Comparison of ENCODE assay signal across 14 mouse cellular contexts in the genomic region with DNA sequence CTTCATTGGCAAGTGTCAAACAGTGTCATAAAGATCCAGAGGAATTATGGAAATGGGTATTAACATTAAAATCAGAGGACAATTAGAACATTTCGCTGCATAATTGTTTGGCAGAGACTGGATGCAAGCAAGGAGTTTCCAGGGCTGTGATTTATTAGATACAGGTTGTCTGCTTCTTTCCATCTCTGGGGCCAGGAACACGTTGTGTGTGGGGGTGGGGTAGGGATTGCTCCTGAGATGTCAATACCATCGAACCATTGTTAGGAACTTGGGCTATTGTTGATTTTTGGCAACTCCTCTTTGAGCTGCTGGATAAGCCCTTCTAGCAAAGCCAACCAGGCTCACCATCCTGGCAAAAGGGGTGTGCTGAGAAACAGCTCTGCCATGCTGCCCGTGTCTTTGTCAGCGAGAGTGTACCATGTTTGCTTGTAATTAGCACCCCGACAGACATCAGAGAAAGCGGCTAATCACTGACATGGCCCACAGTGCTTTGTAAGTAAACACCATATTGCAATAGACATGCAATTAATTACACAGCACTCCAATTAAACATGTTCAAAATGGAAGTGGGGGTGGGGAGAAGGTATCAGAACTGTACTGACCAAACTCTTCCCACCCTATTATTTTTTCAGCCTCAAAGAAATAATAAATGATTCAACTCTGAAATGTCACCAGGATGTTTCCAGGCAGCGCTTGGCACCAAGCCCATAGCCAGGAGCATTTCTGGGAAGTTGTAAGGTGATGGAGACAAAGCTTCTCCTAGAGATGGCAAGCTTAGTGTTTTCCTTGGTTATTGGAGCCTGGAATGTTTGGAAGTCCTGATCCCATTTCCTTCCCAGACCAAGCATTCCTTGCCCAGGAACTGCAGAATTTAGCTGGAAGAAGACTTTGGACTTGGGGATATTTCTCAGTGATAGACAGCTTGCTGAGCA.
A peak's percentile ranks its signal among the peaks of the same experiment; 100 is the strongest.
DNase-seq lines count a peak whose midpoint lies in the region; ATAC-seq and TF ChIP-seq lines count a peak whose summit lies in the region.
"Had no signal": no experiment of that assay in that cellular context is flagged by ENCODE, and none has a peak within 500 bp of the region (broad histone marks: within the 10 kb centered on the region; RNA-seq: fewer than 3 reads in every experiment).

No protein-coding gene starts in this region.

- H3K36me3 ChIP-seq in hindbrain, embryonic 13.5 days, result no peaks in the 10 kb centered on the region
- no peaks in the 10 kb centered on the region for H3K36me3 ChIP-seq in hindbrain, embryonic 10.5 days
- no peaks in the 10 kb centered on the region for H3K36me3 ChIP-seq in midbrain, embryonic 12.5 days
- no peaks in the 10 kb centered on the region for H3K36me3 ChIP-seq in midbrain, embryonic 10.5 days
- no peaks in the 10 kb centered on the region for H3K36me3 ChIP-seq in forebrain, embryonic 12.5 days (replicated peaks)
- H3K36me3 ChIP-seq in hindbrain, postnatal 0 days (ENCODE audit: insufficient read depth, low read length), result no peaks in the 10 kb centered on the region
- H3K36me3 ChIP-seq: embryonic facial prominence, embryonic 13.5 days; limb, embryonic 15.5 days had no signal

- peaks cover 15% of the 10 kb centered on the region for H3K4me1 ChIP-seq in hindbrain, embryonic 13.5 days (replicated peaks)
- no peaks in the 10 kb centered on the region for H3K4me1 ChIP-seq in hindbrain, embryonic 10.5 days (replicated peaks)
- no peaks in the 10 kb centered on the region; the same call in none of the 2 replicates for H3K4me1 ChIP-seq in midbrain, embryonic 12.5 days
- H3K4me1 ChIP-seq in midbrain, embryonic 10.5 days, result peaks cover 11% of the 10 kb centered on the region; the same call in 1 of the 2 replicates
- H3K4me1 ChIP-seq in forebrain, embryonic 12.5 days, result peaks cover 14% of the 10 kb centered on the region; the same call in 1 of the 2 replicates
- H3K4me1 ChIP-seq in hindbrain, postnatal 0 days (ENCODE audit: insufficient read depth, low read length), result 0 out of 2 replicates have a peak, but pooled peaks cover 9% of the 10 kb centered on the region

- no peaks in the 10 kb centered on the region for H3K9me3 ChIP-seq in hindbrain, embryonic 13.5 days
- no peaks in the 10 kb centered on the region for H3K9me3 ChIP-seq in hindbrain, embryonic 10.5 days
- no peaks in the 10 kb centered on the region for H3K9me3 ChIP-seq in midbrain, embryonic 12.5 days
- no peaks in the 10 kb centered on the region for H3K9me3 ChIP-seq in midbrain, embryonic 10.5 days (replicated peaks)
- no peaks in the 10 kb centered on the region for H3K9me3 ChIP-seq in forebrain, embryonic 12.5 days
- no peaks in the 10 kb centered on the region for H3K9me3 ChIP-seq in hindbrain, postnatal 0 days (ENCODE audit: low read length)
- H3K9me3 ChIP-seq: embryonic facial prominence, embryonic 13.5 days; limb, embryonic 15.5 days had no signal

- no peak for ATAC-seq in hindbrain, embryonic 13.5 days (ENCODE audit: low FRiP score)
- peak; percentile 49; the same call in 1 of the 2 replicates for ATAC-seq in midbrain, embryonic 12.5 days (ENCODE audit: low FRiP score, low read depth)
- ATAC-seq in forebrain, embryonic 12.5 days (ENCODE audit: low FRiP score), result peak; percentile 92; the same call in 1 of the 2 replicates
- no peak for ATAC-seq in hindbrain, postnatal 0 days

- no peak overlapping the region for H3K4me3 ChIP-seq in hindbrain, embryonic 13.5 days
- no peak overlapping the region for H3K4me3 ChIP-seq in hindbrain, embryonic 10.5 days
- H3K4me3 ChIP-seq in midbrain, embryonic 12.5 days, result no peak overlapping the region
- no peak overlapping the region for H3K4me3 ChIP-seq in midbrain, embryonic 10.5 days
- no peak overlapping the region for H3K4me3 ChIP-seq in forebrain, embryonic 12.5 days (replicated peaks)
- H3K4me3 ChIP-seq in hindbrain, postnatal 0 days (ENCODE audit: low read length), result no peak overlapping the region
- H3K4me3 ChIP-seq: embryonic facial prominence, embryonic 13.5 days; limb, embryonic 15.5 days had no signal

- H3K27me3 ChIP-seq in hindbrain, embryonic 13.5 days, result no peaks in the 10 kb centered on the region
- H3K27me3 ChIP-seq in hindbrain, embryonic 10.5 days (ENCODE audit: insufficient read depth, poor library complexity, severe bottlenecking), result no peaks in the 10 kb centered on the region
- no peaks in the 10 kb centered on the region for H3K27me3 ChIP-seq in midbrain, embryonic 12.5 days
- no peaks in the 10 kb centered on the region for H3K27me3 ChIP-seq in midbrain, embryonic 10.5 days (ENCODE audit: low read depth, poor library complexity, severe bottlenecking)
- no peaks in the 10 kb centered on the region for H3K27me3 ChIP-seq in forebrain, embryonic 12.5 days
- no peaks in the 10 kb centered on the region for H3K27me3 ChIP-seq in hindbrain, postnatal 0 days (ENCODE audit: insufficient read depth, low read length)
- H3K27me3 ChIP-seq: CH12.LX; embryonic facial prominence, embryonic 13.5 days; limb, embryonic 15.5 days had no signal

- TF ChIP-seq CTCF in hindbrain, postnatal 0 days (IDR thresholded peaks at IDR 0.05; ENCODE audit: low read depth), result no peak

- 53% methylated on average over 8 of the region's 8 CpGs for whole genome bisulfite sequencing in hindbrain, embryonic 13.5 days
- WGBS in hindbrain, embryonic 10.5 days, result 74% methylated on average over 8 of the region's 8 CpGs
- 55% methylated on average over 8 of the region's 8 CpGs for WGBS in midbrain, embryonic 12.5 days
- 67% methylated on average over 8 of the region's 8 CpGs for WGBS in midbrain, embryonic 10.5 days
- 36% methylated on average over 8 of the region's 8 CpGs for WGBS in forebrain, embryonic 12.5 days
- WGBS in hindbrain, postnatal 0 days, result 39% methylated on average over 8 of the region's 8 CpGs

- H3K27ac ChIP-seq in hindbrain, embryonic 13.5 days, result peak overlapping the region; percentile 58
- no peak overlapping the region for H3K27ac ChIP-seq in hindbrain, embryonic 10.5 days
- H3K27ac ChIP-seq in midbrain, embryonic 12.5 days (replicated peaks), result no peak overlapping the region
- no peak overlapping the region for H3K27ac ChIP-seq in midbrain, embryonic 10.5 days (replicated peaks)
- H3K27ac ChIP-seq in forebrain, embryonic 12.5 days, result peak overlapping the region; percentile 56
- no peak overlapping the region for H3K27ac ChIP-seq in hindbrain, postnatal 0 days
- H3K27ac ChIP-seq: embryonic facial prominence, embryonic 13.5 days; limb, embryonic 15.5 days had no signal

- H3K4me2 ChIP-seq in hindbrain, embryonic 13.5 days, result no peak overlapping the region
- H3K4me2 ChIP-seq in midbrain, embryonic 12.5 days (replicated peaks), result no peak overlapping the region
- no peak overlapping the region for H3K4me2 ChIP-seq in forebrain, embryonic 12.5 days
- H3K4me2 ChIP-seq in hindbrain, postnatal 0 days (ENCODE audit: low read depth, low read length), result no peak overlapping the region
- H3K4me2 ChIP-seq: embryonic facial prominence, embryonic 13.5 days; limb, embryonic 15.5 days had no signal

- H3K9ac ChIP-seq in hindbrain, embryonic 13.5 days, result no peak overlapping the region
- H3K9ac ChIP-seq in midbrain, embryonic 12.5 days (replicated peaks), result no peak overlapping the region
- no peak overlapping the region for H3K9ac ChIP-seq in forebrain, embryonic 12.5 days
- no peak overlapping the region for H3K9ac ChIP-seq in hindbrain, postnatal 0 days (replicated peaks; ENCODE audit: low read length)
- H3K9ac ChIP-seq: embryonic facial prominence, embryonic 13.5 days; limb, embryonic 15.5 days had no signal

- DNase-seq in hindbrain, embryonic 10.5 days (ENCODE audit: low spot score), result no peak
- DNase-seq in midbrain, embryonic 10.5 days (ENCODE audit: low spot score), result no peak
- peak; percentile 33 for DNase-seq in hindbrain, postnatal 0 days (ENCODE audit: low spot score)
- DNase-seq in urinary bladder, postnatal 10 days (ENCODE audit: low spot score), result no peak
- DNase-seq in spleen, adult 18-20 months, result no peak
- DNase-seq: adrenal gland, postnatal 14 days; cerebellum, adult 11 months; heart, adult 11 months had no signal

Comparison
In these comparisons a context has a peak if more than half of its experiments do, and no peak if none do; other contexts are left out.
1. H3K27ac ChIP-seq: peak in hindbrain, embryonic 13.5 days (single experiment) and forebrain, embryonic 12.5 days (single experiment); none in hindbrain, embryonic 10.5 days (single experiment), midbrain, embryonic 12.5 days (single experiment), midbrain, embryonic 10.5 days (single experiment) and hindbrain, postnatal 0 days (single experiment).
2. ATAC-seq: peak in midbrain, embryonic 12.5 days (single experiment) and forebrain, embryonic 12.5 days (single experiment); none in hindbrain, embryonic 13.5 days (single experiment) and hindbrain, postnatal 0 days (single experiment).